ENCODE assay signal across 25 mouse cellular contexts in the genomic region with DNA sequence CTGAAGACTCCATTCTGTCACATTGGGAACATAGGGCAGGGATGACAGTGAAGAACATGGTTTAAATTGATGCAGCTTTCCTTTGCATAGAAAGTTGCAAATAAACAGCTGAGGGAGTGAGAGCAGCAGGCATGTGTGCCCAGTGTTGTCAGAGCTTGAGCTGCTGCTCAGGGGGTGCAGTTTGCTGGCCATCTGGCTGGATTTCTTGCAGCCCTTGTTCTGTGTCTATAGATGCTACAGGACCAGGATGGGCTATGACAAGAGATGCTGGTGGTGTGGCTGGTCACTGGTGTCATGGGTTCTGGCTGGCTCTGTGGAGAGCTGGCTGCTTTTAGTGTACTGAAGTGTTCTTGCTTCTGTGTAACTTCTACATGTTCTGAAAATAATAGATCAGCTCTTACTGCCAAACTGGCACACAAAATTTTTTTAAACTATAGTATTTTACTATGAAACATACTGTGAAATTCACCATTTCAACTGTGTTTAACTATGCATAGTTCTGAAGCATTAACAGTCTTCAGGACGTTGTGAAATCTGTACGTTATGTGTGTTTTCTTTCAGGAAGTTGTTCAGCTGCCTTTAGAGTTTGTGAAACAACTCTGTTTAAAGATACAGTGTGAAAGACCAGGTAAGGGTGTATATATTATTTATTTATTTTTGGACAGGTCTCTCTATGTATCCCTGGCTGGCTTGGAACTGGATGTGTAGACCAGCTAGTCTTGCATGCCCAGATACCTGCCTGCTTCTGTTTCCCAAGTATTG. TPM values are rescaled to one million over a fixed set of nuclear protein-coding genes. Genes with fewer than 3 reads are reported as not detected.
DNase-seq lines count a peak whose midpoint lies in the region; ATAC-seq and TF ChIP-seq lines count a peak whose summit lies in the region.
"Had no signal": no experiment of that assay in that cellular context is flagged by ENCODE, and none has a peak within 500 bp of the region (broad histone marks: within the 10 kb centered on the region; RNA-seq: fewer than 3 reads in every experiment).

No protein-coding gene starts in this region.

- intact Hi-C loops in left cerebral cortex, adult 2 months (cut with DNase I) = no loop called here

- peak; percentile 36 for ATAC-seq in frontal cortex, adult (ENCODE audit: low TSS enrichment)
- ATAC-seq in megakaryocyte progenitor cell, adult 5-6 weeks (replicated peaks; ENCODE audit: poor library complexity) = 0 out of 2 replicates have a peak, but pooled peaks have one; percentile 31
- ATAC-seq: CD4-positive, CD25-positive, alpha-beta regulatory T cell, adult 4 months; forebrain, embryonic 14.5 days; hindbrain, embryonic 16.5 days had no signal

- H3K27ac ChIP-seq in left cerebral cortex, adult 2 months = 0 out of 2 replicates have a peak overlapping the region, but pooled peaks have one; percentile 19
- H3K27ac ChIP-seq: forebrain, embryonic 10.5 days; gastrocnemius, adult 2 months; heart, embryonic 15.5 days; hindbrain, embryonic 10.5 days; hindbrain, embryonic 13.5 days had no signal

- no peak overlapping the region for H3K4me3 ChIP-seq in left cerebral cortex, adult 2 months
- H3K4me3 ChIP-seq: forebrain, embryonic 10.5 days; gastrocnemius, adult 2 months; heart, embryonic 12.5 days; heart, embryonic 15.5 days; hindbrain, embryonic 10.5 days; hindbrain, embryonic 13.5 days had no signal

- no peak for DNase-seq in frontal cortex, postnatal 10 days (ENCODE audit: low spot score in 2 of 2)
- DNase-seq in left cerebral cortex, adult 2 months (ENCODE audit: extremely low spot score in 1 of 2, low spot score in 2 of 2) = no peak
- no peak for DNase-seq in left cerebral cortex, adult 8-10 months (ENCODE audit: low spot score in 2 of 2)
- DNase-seq in brain, adult 2 months (ENCODE audit: low read depth, low spot score) = peak; percentile 37
- no peak for DNase-seq in urinary bladder, postnatal 10 days (ENCODE audit: low spot score)
- DNase-seq: adrenal gland, adult 2 months; adrenal gland, postnatal 14 days; cerebellum, adult 18-20 months; cerebellum, adult 9-10 months; cerebellum, postnatal 14 days; gastrocnemius, adult 2 months; gastrocnemius, postnatal 14 days; heart, adult 18-20 months; heart, postnatal 10 days; heart, postnatal 36 days had no signal

- TF ChIP-seq CTCF in left cerebral cortex, adult 2 months (IDR thresholded peaks at IDR 0.05) = no peak

RNA-seq across cellular contexts. Expression of a gene that starts 12.4 kb away (rescaled TPM):
- total RNA-seq in left cerebral cortex, adult 2 months (2021) = 10 to 100 TPM; 17.7 to 18.0 TPM
- 10 to 100 TPM; 16.5 to 21.5 (median 16.8) TPM for total RNA-seq in left cerebral cortex, adult 8-10 months (2022)
- total RNA-seq in megakaryocyte progenitor cell, adult 5-6 weeks (2015) = 4.6 and 5.1 TPM in 2 replicates
- 12.1 and 15.3 TPM in 2 replicates for total RNA-seq in megakaryocyte progenitor cell, adult 5-6 weeks (2017)

RNA-seq across cellular contexts. Expression of a gene that starts 59.7 kb away (rescaled TPM):
- 1 to 10 TPM; 1.5 to 2.1 TPM for total RNA-seq in left cerebral cortex, adult 2 months (2021)
- total RNA-seq in left cerebral cortex, adult 8-10 months (2022) = 1 to 10 TPM; 1.5 to 2.4 (median 2.0) TPM
- 1.3 and 1.7 TPM in 2 replicates for total RNA-seq in megakaryocyte progenitor cell, adult 5-6 weeks (2015)
- total RNA-seq in megakaryocyte progenitor cell, adult 5-6 weeks (2017) = 1.9 and 3.1 TPM in 2 replicates
